Mouse (Mus musculus): ENCODE measurements around the gene Gm136.

Gene Gm136

GRCm38 (mm10) chr4:34708127-34708526 is 47.9 kb downstream of the Gm136 start:
- no peak for DNase-seq (ENCODE audit: extremely low spot score)

GRCm38 (mm10) chr4:34707248-34707647 is 48.8 kb downstream of the Gm136 start:
- DNase-seq (ENCODE audit: extremely low spot score): no peak

DNA sequence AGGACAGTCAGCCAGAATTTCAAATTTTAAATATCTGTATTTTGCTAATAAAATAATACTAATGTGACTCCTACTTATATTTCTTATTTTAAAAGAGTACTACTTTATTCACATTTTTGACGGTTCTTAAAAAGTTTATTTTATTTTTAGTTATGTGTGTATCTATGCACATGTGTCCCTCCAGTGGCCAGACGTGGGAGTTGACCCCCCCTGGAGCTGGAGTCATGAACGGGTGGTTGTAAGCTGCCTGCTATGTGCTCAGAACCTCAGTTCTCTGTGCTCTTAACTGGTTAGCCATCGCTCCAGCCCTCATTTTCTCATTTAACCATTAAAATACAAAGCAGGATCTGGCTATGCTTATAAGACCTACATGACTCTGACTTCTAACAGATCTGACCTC is 53.0 kb downstream of the Gm136 start:
- DNase-seq (ENCODE audit: extremely low spot score): no peak

- no peak for DNase-seq (ENCODE audit: extremely low spot score)
Observed at GRCm38 (mm10) chr4:34702231-34702630, 53.8 kb downstream of the Gm136 start.

DNA sequence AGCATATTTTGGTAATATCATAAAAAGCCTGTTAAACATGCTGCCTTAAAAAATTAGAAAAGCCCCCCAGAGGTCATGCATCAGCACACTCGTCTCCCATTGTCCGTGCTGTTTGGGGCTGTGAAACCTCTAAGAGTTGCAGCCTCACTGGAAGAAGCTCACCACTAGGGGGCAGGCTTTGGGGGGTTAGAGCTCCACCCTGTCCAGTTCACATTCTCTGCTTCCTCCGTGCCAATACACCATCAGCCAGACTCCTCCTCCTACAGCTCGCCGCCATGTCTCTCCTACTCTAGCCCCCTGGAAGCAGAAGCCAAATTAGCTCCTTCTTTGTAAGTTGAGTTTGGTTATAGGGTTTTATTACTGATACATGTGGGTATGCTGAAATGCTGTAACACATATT is 54.5 kb downstream of the Gm136 start:
- DNase-seq (ENCODE audit: extremely low spot score): peak; percentile 62
